Mouse (Mus musculus): ENCODE measurements around the gene Nkain2.
A peak's percentile ranks its signal among the peaks of the same experiment; 100 is the strongest.
"Not testable (repeated sequence)": the region's sequence is repeated elsewhere in the genome, so short reads cannot be mapped to it uniquely, and the experiment has no call there.

The Nkain2 gene

GRCm38 (mm10) chr10:32052546-32053295 lies 837.5 kb downstream of the Nkain2 start:
- DNase-seq = no peak

- no peak for DNase-seq
Measured at GRCm38 (mm10) chr10:32052045-32052444, 838.2 kb downstream of the Nkain2 start.

GRCm38 (mm10) chr10:32029996-32030395 lies 860.3 kb downstream of the Nkain2 start:
- no peak for DNase-seq

- no peak for DNase-seq
Measured at GRCm38 (mm10) chr10:32018385-32018784, 871.9 kb downstream of the Nkain2 start.

GRCm38 (mm10) chr10:32001216-32001753 lies 889.0 kb downstream of the Nkain2 start:
- no peak for DNase-seq

GRCm38 (mm10) chr10:31993205-31993604 lies 897.1 kb downstream of the Nkain2 start:
- DNase-seq = no peak

GRCm38 (mm10) chr10:31978387-31978786 lies 911.9 kb downstream of the Nkain2 start:
- DNase-seq = no peak

GRCm38 (mm10) chr10:31947178-31947726 lies 943.0 kb downstream of the Nkain2 start:
- DNase-seq = no peak

- DNase-seq = no peak
Measured at GRCm38 (mm10) chr10:31931961-31932360, 958.3 kb downstream of the Nkain2 start.

- DNase-seq = no peak
Measured at GRCm38 (mm10) chr10:31927657-31928056, 962.6 kb downstream of the Nkain2 start.

GRCm38 (mm10) chr10:31920901-31921300 lies 969.4 kb downstream of the Nkain2 start:
- not testable (repeated sequence) for DNase-seq

GRCm38 (mm10) chr10:31907488-31907887 lies 982.8 kb downstream of the Nkain2 start:
- no peak for DNase-seq

GRCm38 (mm10) chr10:31899501-31899900 lies 990.8 kb downstream of the Nkain2 start:
- no peak for DNase-seq

GRCm38 (mm10) chr10:31873323-31873895 lies 1016.9 kb downstream of the Nkain2 start:
- DNase-seq = no peak

GRCm38 (mm10) chr10:31868275-31868674 lies 1022.0 kb downstream of the Nkain2 start:
- DNase-seq = no peak

- no peak for DNase-seq
Measured at GRCm38 (mm10) chr10:31827041-31827440, 1063.2 kb downstream of the Nkain2 start.

- no peak for DNase-seq
Measured at GRCm38 (mm10) chr10:31812543-31812942, 1077.7 kb downstream of the Nkain2 start.

GRCm38 (mm10) chr10:31742443-31743057 lies 1147.7 kb downstream of the Nkain2 start:
- peak; percentile 32 for DNase-seq

- no peak for DNase-seq
Measured at GRCm38 (mm10) chr10:31728036-31728435, 1162.2 kb downstream of the Nkain2 start.

GRCm38 (mm10) chr10:31647270-31647669 lies 1243.0 kb downstream of the Nkain2 start:
- DNase-seq = no peak

GRCm38 (mm10) chr10:31646083-31646482 lies 1244.2 kb downstream of the Nkain2 start:
- no peak for DNase-seq

All from cerebellum, adult 8-10 months (tissue).